Mouse (Mus musculus) kidney, postnatal 0 days (tissue): Measurements from ENCODE around the gene Ublcp1. TPM values are rescaled to one million over a fixed set of nuclear protein-coding genes. Genes with fewer than 3 reads are reported as not detected.
A peak's percentile ranks its signal among the peaks of the same experiment; 100 is the strongest.

Experiments used
- ATAC-seq: fragments of 200-750 bp; cut with Nextera tagmentation; replicated peaks from 2 replicates; pipeline ENCODE4 v1.8.0; 2017; ENCODE audit warnings: low read depth, moderate number of reproducible peaks, moderate TSS enrichment, moderate library complexity; ENCODE audit not compliant: low FRiP score
- DNase-seq: peaks from one replicate; pipeline ENCODE4 v3.0.0-alpha.2; 2016; ENCODE audit warnings: low spot score
- H3K27ac ChIP-seq: fragments of 300-500 bp; sonication (generic); 2 replicates; pipeline ENCODE4 v1.5.1; 2014; ENCODE audit warnings: mild to moderate bottlenecking
- H3K27me3 ChIP-seq: fragments of 300-500 bp; sonication (generic); 2 replicates; pipeline ENCODE4 v1.6.1; 2014; ENCODE audit warnings: low read length, mixed read lengths; ENCODE audit not compliant: insufficient read depth
- H3K36me3 ChIP-seq: fragments of 300-500 bp; sonication (generic); 2 replicates; pipeline ENCODE4 v1.6.1; 2014; ENCODE audit warnings: low read length, mixed read lengths; ENCODE audit not compliant: insufficient read depth
- H3K4me1 ChIP-seq: fragments of 300-500 bp; sonication (generic); replicated peaks from 2 replicates; pipeline ENCODE4 v1.6.1; 2014; ENCODE audit warnings: antibody characterized with exemption, low read length, mixed read lengths; ENCODE audit not compliant: insufficient read depth
- H3K4me2 ChIP-seq: fragments of 300-500 bp; sonication (generic); 2 replicates; pipeline ENCODE4 v1.6.1; 2014; ENCODE audit warnings: mild to moderate bottlenecking, low read length, moderate library complexity, mixed read lengths
- H3K4me3 ChIP-seq: fragments of 300-500 bp; sonication (generic); replicated peaks from 2 replicates; pipeline ENCODE4 v1.5.1; 2014; ENCODE audit warnings: low read depth, low read length
- H3K9ac ChIP-seq: fragments of 300-500 bp; sonication (generic); 2 replicates; pipeline ENCODE4 v1.6.1; 2014; ENCODE audit warnings: low read depth, low read length
- H3K9me3 ChIP-seq: fragments of 300-500 bp; sonication (generic); replicated peaks from 2 replicates; pipeline ENCODE4 v1.6.1; 2016; ENCODE audit warnings: low read length, inconsistent platforms, mixed read lengths
- CTCF ChIP-seq: IDR thresholded peaks from 2 replicates; pipeline ENCODE4 v1.5.1; 2016; ENCODE audit warnings: antibody characterized with exemption, low read depth, mild to moderate bottlenecking, moderate library complexity
- WGBS: fragments of 180-500 bp; shearing (Covaris S2); extraction: QIAGEN DNeasy Blood & Tissue Kit; methylation state at CpG from one replicate; pipeline ENCODE4 v1.1.7; 2014; 5-methylcytosine and 5-hydroxymethylcytosine counted together
- polyA plus RNA-seq: library from polyadenylated mRNA; unstranded; fragments of >200 nt; fragmentation: Nextera tagmentation; extraction: Ambion mirVana; gene quantifications from 2 replicates; pipeline ENCODE4 v1.2.1, GENCODE M21; 2015

Ublcp1 gene
- polyA plus RNA-seq, 1 experiment from 2014 or later = 71.6 TPM

- no peak for ATAC-seq
- WGBS = 65% methylated on average over 2 of the region's 2 CpGs
- Histone ChIP-seq H3K27ac (no peak overlapping the region), H3K36me3 (no peaks in the 10 kb centered on the region), H3K27me3 (no peaks in the 10 kb centered on the region), H3K4me2 (no peak overlapping the region), H3K4me1 (peaks cover 7% of the 10 kb centered on the region; the same call in 1 of the 2 replicates), H3K9ac (no peak overlapping the region), H3K4me3 (no peak overlapping the region), H3K9me3 (no peaks in the 10 kb centered on the region)
- TF ChIP-seq CTCF = no peak
- DNase-seq = no peak
These were observed 6.1 kb upstream of the Ublcp1 start for GRCm38 (mm10) chr11:44476445-44476844.

- Histone ChIP-seq H3K27me3 (no peaks in the 10 kb centered on the region), H3K9ac (no peak overlapping the region), H3K4me2 (no peak overlapping the region), H3K4me1 (peaks cover 7% of the 10 kb centered on the region; the same call in 1 of the 2 replicates), H3K27ac (no peak overlapping the region), H3K36me3 (no peaks in the 10 kb centered on the region), H3K4me3 (no peak overlapping the region), H3K9me3 (no peaks in the 10 kb centered on the region)
- no peak for TF ChIP-seq CTCF
- DNase-seq (no peak), ATAC-seq (no peak)
- 54% methylated on average over 3 of the region's 3 CpGs for WGBS
These were observed 5.2 kb upstream of the Ublcp1 start for GRCm38 (mm10) chr11:44475467-44475866.

DNA sequence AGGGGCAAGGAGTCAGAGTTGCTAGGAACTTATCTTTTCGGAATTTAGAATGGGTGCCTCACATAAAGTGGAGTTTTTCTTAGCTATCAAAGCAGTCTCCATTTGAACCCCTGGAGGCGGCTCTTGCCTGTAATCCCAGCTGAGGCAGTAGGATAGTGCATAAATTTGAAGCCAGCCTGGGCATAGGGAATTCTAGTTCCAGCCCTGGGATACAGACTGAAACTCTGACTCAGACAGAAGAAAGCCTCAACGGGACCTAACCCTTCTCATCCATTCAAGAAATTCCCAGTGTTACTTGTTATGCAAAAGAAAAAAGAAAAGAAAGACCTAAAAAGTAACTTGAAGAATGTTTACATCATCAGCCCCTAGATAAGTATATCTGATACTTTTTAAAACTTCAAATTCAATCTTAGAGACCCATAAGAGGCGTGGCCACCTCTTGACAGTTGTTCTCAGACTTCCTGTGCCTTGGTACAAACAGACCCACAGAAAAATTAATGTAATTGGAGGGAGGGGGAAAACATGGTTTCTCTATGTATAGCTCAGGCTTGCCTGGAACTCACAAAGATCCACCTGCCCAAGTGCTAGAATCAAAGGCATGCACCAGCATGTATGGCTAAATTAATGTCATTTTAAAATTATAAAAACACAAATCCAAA lies 1.2 kb upstream of the Ublcp1 start:
- ATAC-seq = no peak
- no peak for TF ChIP-seq CTCF
- Histone ChIP-seq H3K27ac (peak overlapping the region; percentile 88), H3K9me3 (no peaks in the 10 kb centered on the region), H3K27me3 (no peaks in the 10 kb centered on the region), H3K36me3 (no peaks in the 10 kb centered on the region), H3K9ac (peak overlapping the region; percentile 72), H3K4me2 (peak overlapping the region; percentile 90), H3K4me3 (peak overlapping the region; percentile 82), H3K4me1 (peaks cover 11% of the 10 kb centered on the region; the same call in 1 of the 2 replicates)
- 16% methylated on average over 4 of the region's 4 CpGs for WGBS
- no peak for DNase-seq

DNA sequence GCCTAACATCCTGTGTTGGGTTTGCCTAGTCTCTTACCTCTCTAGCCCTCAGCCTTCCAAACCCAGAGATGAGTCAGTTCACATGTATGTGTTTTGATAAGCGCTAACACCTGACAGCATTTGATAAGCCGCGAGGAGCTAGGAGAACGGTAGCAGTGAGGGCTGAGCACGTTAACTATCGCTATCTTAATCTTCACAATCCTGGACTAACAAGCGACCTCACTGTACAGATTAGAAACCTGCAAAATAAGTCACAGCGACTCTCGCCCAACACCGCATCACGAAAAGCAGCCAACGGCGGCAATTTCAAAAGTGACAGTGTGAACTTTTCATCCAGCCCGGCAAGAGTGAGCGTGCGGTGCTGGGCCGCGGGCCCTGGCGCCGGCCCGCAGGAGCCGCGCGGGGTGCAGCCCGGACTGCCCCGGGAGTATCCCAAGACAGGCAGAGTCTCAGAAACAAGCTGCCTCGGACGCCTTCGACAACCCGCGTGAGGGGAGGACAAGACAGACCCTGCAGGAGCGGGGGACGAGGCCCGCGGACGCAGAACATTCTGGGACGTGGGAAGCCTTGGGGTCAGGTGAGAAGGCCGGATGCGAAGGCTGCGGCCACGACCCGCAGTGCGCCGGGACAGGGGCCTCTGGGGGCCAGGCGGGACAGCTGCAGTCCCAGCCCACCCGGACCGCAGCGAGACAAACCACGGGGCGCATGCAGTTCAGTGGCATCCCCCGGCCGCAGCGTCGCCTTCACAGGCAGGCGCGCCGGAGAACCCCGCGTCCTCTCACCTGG lies 459 bp downstream of the Ublcp1 start:
- H3K36me3 ChIP-seq = no peaks in the 10 kb centered on the region
- peaks cover 11% of the 10 kb centered on the region; the same call in 1 of the 2 replicates for H3K4me1 ChIP-seq
- no peak for TF ChIP-seq CTCF
- H3K4me2 ChIP-seq = peak overlapping the region; percentile 90
- DNase-seq (no peak), ATAC-seq (peak; percentile 68)
- H3K27ac ChIP-seq = peak overlapping the region; percentile 88
- peak overlapping the region; percentile 72 for H3K9ac ChIP-seq
- H3K27me3 ChIP-seq = no peaks in the 10 kb centered on the region
- H3K9me3 ChIP-seq = no peaks in the 10 kb centered on the region
- H3K4me3 ChIP-seq = peak overlapping the region; percentile 82
- WGBS = under 1% methylated on average over 58 of the region's 59 CpGs

DNA sequence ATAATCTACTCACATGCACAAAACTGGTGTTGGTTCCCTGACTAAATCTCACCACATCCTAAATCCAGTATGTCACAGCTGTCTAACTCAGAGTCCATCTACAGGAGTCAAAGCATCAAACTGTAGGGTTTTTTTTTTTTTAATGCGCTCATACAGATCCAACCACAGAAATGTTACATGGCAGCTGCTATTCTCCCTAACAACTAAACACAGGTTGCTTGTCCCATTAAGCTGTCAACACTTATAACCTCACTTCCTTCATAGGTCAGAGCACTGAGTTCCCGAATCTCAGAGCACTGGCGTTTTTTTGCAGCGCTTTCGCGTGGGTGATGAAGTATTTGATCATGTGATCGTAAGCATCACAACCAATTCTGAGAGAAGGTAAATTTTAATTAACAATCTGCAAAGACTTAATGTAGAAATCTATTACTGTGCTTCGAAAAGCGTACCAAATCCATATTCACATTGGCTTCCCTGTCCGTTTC lies 1.9 kb downstream of the Ublcp1 start:
- DNase-seq (peak; percentile 28), ATAC-seq (no peak)
- Histone ChIP-seq H3K36me3 (no peaks in the 10 kb centered on the region), H3K27ac (no peak overlapping the region), H3K4me1 (peaks cover 11% of the 10 kb centered on the region; the same call in 1 of the 2 replicates), H3K4me3 (no peak overlapping the region), H3K27me3 (no peaks in the 10 kb centered on the region), H3K9ac (no peak overlapping the region), H3K4me2 (no peak overlapping the region), H3K9me3 (no peaks in the 10 kb centered on the region)
- WGBS = 58% methylated on average over 10 of the region's 10 CpGs
- no peak for TF ChIP-seq CTCF

- ATAC-seq (no peak), DNase-seq (no peak)
- 81% methylated on average over 6 of the region's 6 CpGs for WGBS
- H3K9ac ChIP-seq = no peak overlapping the region
- peaks cover 10% of the 10 kb centered on the region; the same call in 1 of the 2 replicates for H3K4me1 ChIP-seq
- H3K9me3 ChIP-seq = no peaks in the 10 kb centered on the region
- H3K4me3 ChIP-seq = no peak overlapping the region
- no peaks in the 10 kb centered on the region for H3K36me3 ChIP-seq
- H3K4me2 ChIP-seq = no peak overlapping the region
- TF ChIP-seq CTCF = no peak
- no peaks in the 10 kb centered on the region for H3K27me3 ChIP-seq
- H3K27ac ChIP-seq = no peak overlapping the region
These were observed 3.3 kb downstream of the Ublcp1 start for GRCm38 (mm10) chr11:44466949-44467442.
